Mouse (Mus musculus): ENCODE measurements around the gene Kcnq2.
A peak's percentile ranks its signal among the peaks of the same experiment; 100 is the strongest.

Gene Kcnq2

GRCm38 (mm10) chr2:181147546-181148317, 12.6 kb upstream of the Kcnq2 start:
- no peak for DNase-seq (ENCODE audit: low read depth, low spot score)

GRCm38 (mm10) chr2:181146976-181147545, 12.0 kb upstream of the Kcnq2 start:
- no peak for DNase-seq (ENCODE audit: low read depth, low spot score)

GRCm38 (mm10) chr2:181144675-181145074, 9.6 kb upstream of the Kcnq2 start:
- DNase-seq (ENCODE audit: low read depth, low spot score), result no peak

GRCm38 (mm10) chr2:181143509-181144276, 8.6 kb upstream of the Kcnq2 start:
- no peak for DNase-seq (ENCODE audit: low read depth, low spot score)

GRCm38 (mm10) chr2:181142703-181143135, 7.6 kb upstream of the Kcnq2 start:
- no peak for DNase-seq (ENCODE audit: low read depth, low spot score)

- DNase-seq (ENCODE audit: low read depth, low spot score), result no peak
These were observed 4.6 kb upstream of the Kcnq2 start for GRCm38 (mm10) chr2:181139641-181140193.

GRCm38 (mm10) chr2:181136934-181137333, 1.8 kb upstream of the Kcnq2 start:
- DNase-seq (ENCODE audit: low read depth, low spot score), result no peak

GRCm38 (mm10) chr2:181135446-181135818, 332 bp upstream of the Kcnq2 start:
- no peak for DNase-seq (ENCODE audit: low read depth, low spot score)

GRCm38 (mm10) chr2:181133837-181134590, 1.1 kb downstream of the Kcnq2 start:
- peak; percentile 45 for DNase-seq (ENCODE audit: low read depth, low spot score)

- no peak for DNase-seq (ENCODE audit: low read depth, low spot score)
These were observed 4.9 kb downstream of the Kcnq2 start for GRCm38 (mm10) chr2:181130245-181130644.

- no peak for DNase-seq (ENCODE audit: low read depth, low spot score)
These were observed 6.1 kb downstream of the Kcnq2 start for GRCm38 (mm10) chr2:181128963-181129362.

GRCm38 (mm10) chr2:181127786-181128185, 7.3 kb downstream of the Kcnq2 start:
- no peak for DNase-seq (ENCODE audit: low read depth, low spot score)

- DNase-seq (ENCODE audit: low read depth, low spot score), result no peak
These were observed 9.2 kb downstream of the Kcnq2 start for GRCm38 (mm10) chr2:181125726-181126455.

- no peak for DNase-seq (ENCODE audit: low read depth, low spot score)
These were observed 12.5 kb downstream of the Kcnq2 start for GRCm38 (mm10) chr2:181122642-181123041.

- DNase-seq (ENCODE audit: low read depth, low spot score), result peak; percentile 36
These were observed 14.1 kb downstream of the Kcnq2 start for GRCm38 (mm10) chr2:181120922-181121449.

GRCm38 (mm10) chr2:181119952-181120351, 15.1 kb downstream of the Kcnq2 start:
- DNase-seq (ENCODE audit: low read depth, low spot score), result no peak

- no peak for DNase-seq (ENCODE audit: low read depth, low spot score)
These were observed 18.7 kb downstream of the Kcnq2 start for GRCm38 (mm10) chr2:181116436-181116835.

GRCm38 (mm10) chr2:181115367-181115766, 19.7 kb downstream of the Kcnq2 start:
- no peak for DNase-seq (ENCODE audit: low read depth, low spot score)

GRCm38 (mm10) chr2:181113762-181114361, 21.2 kb downstream of the Kcnq2 start:
- DNase-seq (ENCODE audit: low read depth, low spot score), result no peak

GRCm38 (mm10) chr2:181111665-181112064, 23.4 kb downstream of the Kcnq2 start:
- no peak for DNase-seq (ENCODE audit: low read depth, low spot score)

Data from brain, embryonic 18.5 days (tissue).